16 mouse cellular contexts compared by ENCODE assay signal in genomic region chrX:166199812-166200211, GRCm38 (mm10). TPM values are rescaled to one million over a fixed set of nuclear protein-coding genes. Genes with fewer than 3 reads are reported as not detected.
"Had no signal": no experiment of that assay in that cellular context is flagged by ENCODE, and none has a peak within 500 bp of the region (broad histone marks: within the 10 kb centered on the region; RNA-seq: fewer than 3 reads in every experiment).

No protein-coding gene starts in this region.

- DNase-seq: lung, adult 18-20 months; lung, embryonic 14.5 days; lung, postnatal 10 days; lung, postnatal 4 days; midbrain, embryonic 14.5 days; right cerebral cortex, postnatal 14 days; thymus, adult 2 months; thymus, postnatal 25 days; thymus, postnatal 4 days had no signal

- H3K4me1 ChIP-seq: megakaryocyte, embryonic 14.5 days; midbrain, embryonic 10.5 days; midbrain, embryonic 12.5 days; neural tube, embryonic 12.5 days; stomach, embryonic 15.5 days had no signal

- H3K36me3 ChIP-seq: midbrain, embryonic 10.5 days; midbrain, embryonic 12.5 days; neural tube, embryonic 12.5 days; stomach, embryonic 15.5 days had no signal

- H3K4me3 ChIP-seq: megakaryocyte, embryonic 14.5 days; midbrain, embryonic 10.5 days; midbrain, embryonic 12.5 days; neural tube, embryonic 12.5 days; stomach, embryonic 15.5 days had no signal

- H3K9me3 ChIP-seq: midbrain, embryonic 12.5 days; neural tube, embryonic 12.5 days; stomach, embryonic 15.5 days had no signal

- H3K9ac ChIP-seq: liver, embryonic 14.5 days; lung, embryonic 14.5 days; midbrain, embryonic 12.5 days; neural tube, embryonic 12.5 days; stomach, embryonic 15.5 days had no signal

- H3K27ac ChIP-seq: liver, embryonic 14.5 days; midbrain, embryonic 10.5 days; midbrain, embryonic 12.5 days; neural tube, embryonic 12.5 days; stomach, embryonic 15.5 days had no signal

- H3K4me2 ChIP-seq: lung, embryonic 14.5 days; midbrain, embryonic 12.5 days; neural tube, embryonic 12.5 days; stomach, embryonic 15.5 days had no signal

- H3K27me3 ChIP-seq: neural tube, embryonic 12.5 days; stomach, embryonic 15.5 days had no signal

RNA-seq across cellular contexts. Expression of gene Gemin8, which starts 29.6 kb away (rescaled TPM):
- total RNA-seq: monocyte, adult 5-6 weeks had no signal

RNA-seq across cellular contexts. Expression of gene Gpm6b, which starts 38.9 kb away (rescaled TPM):
- total RNA-seq: monocyte, adult 5-6 weeks had no signal
